Mouse (Mus musculus) adrenal gland, adult 18-20 months (tissue): Measurements from ENCODE around the gene Apc2. TPM values are rescaled to one million over a fixed set of nuclear protein-coding genes. Genes with fewer than 3 reads are reported as not detected.
"Not testable (repeated sequence)": the region's sequence is repeated elsewhere in the genome, so short reads cannot be mapped to it uniquely, and the experiment has no call there.

Source experiments
- DNase-seq, 2 experiments: peaks; one replicate each; pipeline ENCODE4 v3.0.0; 2021 to 2022; ENCODE audit warnings: low spot score in 2 of 2
- long read RNA-seq, 2 experiments: library from polyadenylated mRNA; stranded (forward); transcript quantifications; one replicate each; pipeline ENCODE4 v2.0.0; 2021
- total RNA-seq, 2 experiments: library from RNA; stranded (reverse); gene quantifications; 1 replicate in 1 of 2; 2 replicates in 1 of 2; pipeline ENCODE4 v1.2.3; 2021

Apc2 gene
- total RNA-seq = 1 to 10 TPM; 1.8 to 2.0 TPM
- long read RNA-seq, experiment 1 = 0 reads
- long read RNA-seq, experiment 2, partial matches to known transcripts = 0 of 1 reads
- long read RNA-seq, experiment 2, other reads (novel, unspliced or antisense) = 1 of 1 reads

DNA sequence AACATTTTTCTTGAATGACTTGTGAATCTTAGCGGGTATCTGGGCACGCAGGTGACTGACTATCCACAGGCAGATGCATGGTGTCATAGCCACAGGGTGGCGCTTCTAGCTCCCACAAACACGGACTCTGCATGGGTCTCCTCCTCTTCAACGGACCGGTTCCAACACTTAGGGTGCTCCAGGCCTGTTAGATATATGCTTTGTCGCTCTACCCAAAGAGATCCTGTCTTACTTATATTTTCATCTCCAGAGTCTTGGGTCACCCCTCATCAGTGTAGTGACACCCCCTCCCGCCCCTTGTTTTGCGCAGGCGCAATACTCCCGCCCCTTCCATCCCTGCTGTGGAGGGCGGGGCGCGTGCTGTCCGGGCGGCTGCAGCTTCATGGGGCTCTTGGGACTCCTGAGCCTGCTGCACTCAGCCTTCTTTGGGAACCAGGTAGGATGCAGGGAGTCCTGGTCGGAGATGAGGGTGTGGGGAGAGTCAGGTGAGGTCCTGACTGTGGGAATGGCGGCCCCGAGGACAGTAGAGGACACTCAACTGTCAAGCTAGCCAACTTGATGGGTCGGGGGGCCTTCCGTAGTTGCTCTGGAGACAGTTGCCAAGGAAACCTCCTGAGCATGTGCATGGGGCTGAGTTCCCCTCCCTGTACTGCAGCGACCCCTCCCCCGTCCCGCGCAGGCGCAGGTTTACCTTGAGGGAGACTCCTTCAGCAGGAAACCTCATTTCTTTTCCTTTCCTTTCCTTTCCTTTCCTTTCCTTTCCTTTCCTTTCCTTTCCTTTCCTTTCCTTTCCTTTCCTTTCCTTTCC, at the start of gene Apc2:
Gene Apc2, plus strand, starts transcription at position 360 of the 808 bp plus-strand sequence.
- peak; percentile 62 to 63 for DNase-seq

DNA sequence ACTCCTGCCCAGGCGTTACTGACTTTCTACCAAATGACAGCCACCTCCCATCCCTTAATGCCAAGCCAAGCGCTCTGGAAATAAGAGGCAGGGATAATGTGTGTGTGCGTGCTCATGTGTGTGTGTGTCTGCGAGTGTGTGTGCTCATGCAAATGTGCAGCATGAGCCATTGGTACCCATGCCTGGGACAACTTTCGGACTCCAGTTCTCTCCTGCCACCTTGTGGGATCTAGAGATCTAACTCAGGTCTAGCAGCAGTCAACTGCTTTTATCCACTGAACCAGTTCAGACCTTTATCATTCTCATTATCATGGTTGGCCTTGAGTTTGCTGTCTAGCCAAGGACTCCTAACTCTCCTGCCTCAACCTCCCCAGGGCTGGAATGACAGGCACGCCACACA, 47.9 kb upstream of the Apc2 start:
- DNase-seq = no peak

DNA sequence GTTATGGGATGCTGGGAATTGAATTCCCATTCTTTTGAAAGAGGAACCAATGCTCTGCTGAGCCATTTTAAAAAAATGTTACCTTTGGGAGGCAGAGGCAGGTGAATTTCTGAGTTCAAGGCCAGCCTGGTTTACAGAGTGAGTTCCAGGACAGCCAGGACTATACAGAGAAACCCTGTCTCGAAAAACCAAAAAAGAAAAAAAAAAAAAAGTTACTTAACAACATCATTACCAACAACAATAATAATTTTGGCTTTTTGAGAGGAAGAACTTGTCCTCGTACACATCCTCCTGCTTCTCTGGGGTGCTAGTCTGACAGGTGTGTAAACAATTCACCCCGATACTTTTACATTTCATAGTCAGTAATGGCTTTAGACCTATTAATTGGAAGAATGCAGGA, 47.3 kb upstream of the Apc2 start:
- DNase-seq = not testable (repeated sequence)

DNA sequence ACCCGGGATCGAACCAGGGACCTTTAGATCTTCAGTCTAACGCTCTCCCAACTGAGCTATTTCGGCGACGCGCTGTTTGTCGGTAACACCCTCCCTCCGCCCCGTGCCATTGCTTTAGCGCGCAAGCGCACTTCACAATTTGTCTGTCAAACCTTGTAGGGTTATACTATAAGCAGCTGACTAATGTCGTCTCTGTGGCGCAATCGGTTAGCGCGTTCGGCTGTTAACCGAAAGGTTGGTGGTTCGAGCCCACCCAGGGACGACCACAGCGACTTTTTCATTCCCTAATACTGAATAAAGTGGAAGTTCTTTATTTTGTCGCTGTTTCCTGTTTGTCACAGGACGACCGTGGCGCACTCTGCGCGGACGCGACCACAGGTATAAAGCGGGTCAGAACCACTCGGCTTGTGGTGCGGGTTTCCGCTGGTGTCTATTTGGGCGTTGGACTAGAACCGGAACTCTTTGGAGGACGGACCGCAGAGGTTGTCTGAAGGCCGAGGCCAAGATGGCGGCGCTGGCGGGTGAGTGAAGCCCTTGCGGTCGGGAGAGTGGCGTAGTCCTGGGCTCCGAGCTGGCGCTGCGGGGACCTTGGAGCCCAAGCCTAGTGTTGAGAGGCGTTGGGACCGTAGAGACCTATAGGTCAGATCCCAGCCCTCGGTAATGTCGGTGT, 46.7 kb upstream of the Apc2 start, which contains the start of gene Ndufs7:
Gene Ndufs7, plus strand, starts transcription at position 151 of the 670 bp plus-strand sequence.
- peak; percentile 94 to 97 for DNase-seq

DNA sequence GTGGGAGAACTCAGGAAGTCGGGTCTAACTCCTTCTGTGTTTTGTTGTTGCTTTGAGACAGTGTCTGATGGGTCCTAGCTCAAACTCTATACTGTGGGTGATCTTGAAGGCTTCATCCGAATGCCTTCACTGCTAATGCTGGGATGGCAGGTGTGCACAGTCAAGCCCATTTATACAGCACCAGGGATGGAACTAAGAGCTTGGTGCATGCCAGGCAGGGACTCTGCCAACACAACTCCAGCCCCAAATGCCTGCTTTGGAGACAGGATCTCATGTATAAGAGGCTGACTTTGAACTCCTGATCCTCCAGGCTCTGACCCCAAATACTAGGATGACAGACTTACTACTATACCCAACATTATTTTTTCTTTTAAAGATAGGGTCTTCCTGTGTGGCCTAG, 45.7 kb upstream of the Apc2 start:
- DNase-seq = no peak

DNA sequence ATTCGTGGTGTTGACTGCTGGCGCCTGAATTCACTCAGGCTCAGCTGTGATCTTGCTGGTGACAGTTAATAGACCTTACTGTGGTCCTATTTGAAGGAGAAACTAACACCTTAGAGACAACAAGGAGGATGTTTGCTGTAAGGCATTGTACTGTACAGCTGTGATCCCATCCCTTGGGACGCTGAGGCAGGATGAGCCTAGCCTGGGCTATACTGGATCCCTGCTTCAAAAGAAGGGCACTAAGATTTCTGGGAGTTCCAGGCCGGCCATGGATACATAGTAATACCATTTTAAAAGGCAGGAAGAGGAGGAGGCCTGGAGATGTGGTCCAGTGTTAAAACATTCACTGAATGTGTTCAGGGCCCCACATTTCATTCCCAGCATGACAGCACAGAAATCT, 45.2 kb upstream of the Apc2 start:
- DNase-seq = no peak

DNA sequence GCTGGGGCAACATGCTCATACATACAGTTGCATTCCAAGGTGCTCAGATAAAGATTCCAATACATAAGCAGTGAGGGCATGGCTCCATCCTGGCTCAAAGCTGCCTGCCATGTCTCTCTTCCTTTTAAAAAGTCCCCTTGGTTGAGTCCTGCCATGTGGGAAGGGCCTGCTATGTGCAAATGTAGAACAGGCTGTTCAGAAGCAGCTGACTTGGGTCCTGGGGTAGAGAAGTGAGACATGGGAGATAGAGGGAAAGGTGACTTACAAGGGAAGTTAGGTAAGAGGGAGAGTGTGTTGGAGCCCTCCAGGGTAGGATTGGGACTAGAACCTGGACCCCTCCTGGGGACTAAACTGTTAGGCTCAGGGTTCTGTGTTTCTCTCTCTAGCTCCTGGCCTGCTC, 43.8 kb upstream of the Apc2 start:
- DNase-seq = no peak

DNA sequence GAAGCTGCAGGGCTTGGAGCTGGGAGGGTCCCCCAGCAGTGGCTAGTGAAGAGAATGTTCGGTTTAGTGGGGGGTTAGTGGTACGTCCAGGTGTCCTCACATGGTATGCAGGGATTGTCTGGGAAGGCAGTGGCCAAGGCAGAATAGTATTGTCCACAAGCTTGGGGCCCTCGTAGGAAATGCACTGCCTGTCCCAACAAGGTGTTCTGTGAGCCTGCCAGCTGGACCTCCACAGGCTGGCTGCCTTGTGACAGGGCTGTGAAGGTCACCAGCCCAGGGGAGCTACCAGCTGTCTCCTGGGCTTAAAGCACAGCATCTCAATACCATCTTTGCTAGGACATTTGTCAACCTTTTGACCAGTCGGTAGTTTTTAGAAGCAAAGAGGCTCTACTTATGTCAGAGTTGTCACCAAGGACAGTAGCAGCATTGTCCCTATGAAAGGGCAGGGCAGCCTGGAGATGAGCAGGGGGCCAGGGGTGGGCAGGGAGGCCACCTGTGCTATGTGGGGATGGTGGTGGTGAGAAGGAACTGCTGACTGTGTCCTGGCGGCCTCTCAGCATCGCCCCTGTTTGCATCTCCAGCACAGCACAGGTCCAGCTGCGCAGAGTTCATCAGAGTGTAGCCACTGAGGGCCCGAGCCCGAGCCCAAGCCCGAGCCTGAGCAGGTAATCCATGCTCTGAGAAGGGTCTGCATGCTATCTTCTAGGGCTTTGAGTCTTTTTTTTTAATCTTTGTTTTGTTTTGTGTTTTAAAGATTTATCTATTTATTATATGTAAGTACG, 43.1 kb upstream of the Apc2 start:
- no peak for DNase-seq

DNA sequence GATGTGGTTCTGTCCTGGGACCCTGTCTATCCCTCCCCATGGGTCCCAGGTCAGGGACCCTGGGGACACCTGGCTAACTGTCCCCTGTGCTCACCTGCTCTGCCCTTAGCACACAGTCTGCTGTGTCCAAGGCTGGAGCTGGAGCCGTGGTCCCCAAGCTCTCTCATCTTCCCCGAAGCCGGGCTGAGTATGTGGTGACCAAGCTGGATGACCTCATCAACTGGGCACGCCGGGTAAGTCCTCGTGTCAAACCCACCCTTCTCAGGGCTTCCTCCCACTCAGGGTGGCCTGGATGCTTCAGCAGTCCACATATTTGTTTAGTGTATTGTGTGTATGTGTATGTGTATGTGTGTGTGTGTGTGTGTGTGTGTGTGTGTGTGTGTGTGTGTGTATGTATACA, 42.2 kb upstream of the Apc2 start:
- no peak for DNase-seq

DNA sequence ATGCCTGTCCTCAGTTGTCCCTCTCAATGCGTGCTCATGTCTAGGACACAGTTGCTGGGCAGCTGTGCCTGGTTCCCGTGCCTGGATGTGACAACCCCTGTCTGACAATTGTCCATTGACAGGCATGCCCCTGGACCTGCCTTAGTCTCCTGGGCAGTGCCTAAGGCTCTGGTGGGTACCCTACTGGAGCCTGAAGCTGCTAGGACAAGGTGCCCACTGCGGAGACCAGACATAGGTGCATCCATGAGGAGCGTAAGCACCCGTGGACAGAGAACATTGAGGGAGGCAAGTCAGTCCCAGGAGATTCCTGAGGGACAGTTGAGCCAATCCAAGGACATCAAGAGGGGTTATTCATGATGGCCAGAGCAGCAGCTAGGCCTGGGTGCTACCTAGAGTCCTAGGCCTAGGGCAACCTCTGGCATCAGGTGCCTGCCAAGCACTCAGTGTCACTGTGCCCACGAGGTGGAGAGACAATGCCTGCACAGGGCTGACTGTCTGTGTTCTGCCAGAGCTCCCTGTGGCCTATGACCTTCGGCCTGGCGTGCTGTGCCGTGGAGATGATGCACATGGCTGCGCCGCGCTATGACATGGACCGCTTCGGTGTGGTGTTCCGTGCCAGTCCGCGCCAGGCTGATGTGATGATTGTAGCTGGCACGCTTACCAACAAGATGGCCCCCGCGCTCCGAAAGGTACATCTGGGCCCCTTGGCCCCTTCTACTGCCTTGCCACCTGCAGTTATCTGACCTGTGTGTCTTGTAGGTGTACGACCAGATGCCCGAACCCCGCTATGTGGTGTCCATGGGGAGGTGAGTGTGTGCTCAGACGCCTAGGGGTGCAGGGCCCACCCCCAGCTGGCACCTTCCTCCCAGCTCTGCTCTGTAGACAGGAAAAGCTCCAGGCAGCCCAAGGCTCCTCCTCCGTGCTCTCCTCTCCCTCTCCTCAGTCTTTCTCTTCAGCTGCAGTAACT, 41.2 kb upstream of the Apc2 start:
- no peak for DNase-seq

DNA sequence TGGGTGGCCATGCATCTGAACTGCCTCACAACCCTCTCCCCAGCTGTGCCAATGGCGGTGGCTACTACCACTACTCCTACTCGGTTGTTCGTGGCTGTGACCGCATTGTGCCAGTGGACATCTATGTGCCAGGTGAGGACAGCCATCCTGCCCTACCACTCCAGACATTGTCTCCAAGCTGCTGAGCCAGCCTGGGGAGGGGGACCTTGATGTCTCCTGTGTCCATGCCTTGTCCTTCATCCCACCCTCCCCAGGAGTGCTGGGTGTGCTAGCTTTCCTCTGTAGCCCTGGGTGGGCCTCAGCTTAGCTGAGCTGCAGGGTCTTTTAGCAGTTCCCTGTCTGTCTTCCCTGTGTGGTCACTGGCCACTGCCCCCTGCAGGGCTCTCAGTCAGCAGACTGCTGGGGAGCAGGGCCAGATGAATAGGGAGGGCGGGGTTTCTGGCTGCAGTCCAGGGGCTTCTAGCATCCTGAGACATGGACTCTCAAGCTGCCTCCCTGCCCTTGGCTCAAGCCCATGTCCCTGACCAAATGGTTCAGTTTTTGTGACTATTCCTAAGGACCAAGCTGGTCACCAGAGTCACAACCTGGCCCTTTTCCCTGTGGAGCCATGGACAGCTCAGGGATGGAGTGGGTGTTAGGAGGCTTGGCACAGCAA, 39.8 kb upstream of the Apc2 start:
- peak in 1 of 2 experiments; percentile 44 for DNase-seq

DNA sequence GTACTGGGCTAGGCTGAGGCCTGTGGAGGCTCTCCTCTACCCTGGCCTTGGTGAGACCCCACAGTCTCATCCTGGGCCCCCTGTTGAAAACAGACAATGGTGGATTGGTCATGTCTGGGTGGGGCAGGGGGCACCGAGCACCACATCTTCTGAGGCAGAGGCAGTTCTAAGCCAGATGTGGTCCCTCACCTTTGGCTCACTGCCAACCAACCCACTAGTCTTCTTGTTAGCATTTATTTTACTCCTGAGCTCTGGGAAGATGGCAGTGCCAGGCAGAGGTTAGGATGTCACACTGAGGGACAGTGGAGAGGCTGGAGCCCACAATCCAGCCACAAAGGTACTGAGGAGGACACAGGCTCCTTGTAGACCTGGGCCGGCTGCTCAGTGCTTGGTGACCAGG, 37.8 kb upstream of the Apc2 start:
- DNase-seq = no peak

DNA sequence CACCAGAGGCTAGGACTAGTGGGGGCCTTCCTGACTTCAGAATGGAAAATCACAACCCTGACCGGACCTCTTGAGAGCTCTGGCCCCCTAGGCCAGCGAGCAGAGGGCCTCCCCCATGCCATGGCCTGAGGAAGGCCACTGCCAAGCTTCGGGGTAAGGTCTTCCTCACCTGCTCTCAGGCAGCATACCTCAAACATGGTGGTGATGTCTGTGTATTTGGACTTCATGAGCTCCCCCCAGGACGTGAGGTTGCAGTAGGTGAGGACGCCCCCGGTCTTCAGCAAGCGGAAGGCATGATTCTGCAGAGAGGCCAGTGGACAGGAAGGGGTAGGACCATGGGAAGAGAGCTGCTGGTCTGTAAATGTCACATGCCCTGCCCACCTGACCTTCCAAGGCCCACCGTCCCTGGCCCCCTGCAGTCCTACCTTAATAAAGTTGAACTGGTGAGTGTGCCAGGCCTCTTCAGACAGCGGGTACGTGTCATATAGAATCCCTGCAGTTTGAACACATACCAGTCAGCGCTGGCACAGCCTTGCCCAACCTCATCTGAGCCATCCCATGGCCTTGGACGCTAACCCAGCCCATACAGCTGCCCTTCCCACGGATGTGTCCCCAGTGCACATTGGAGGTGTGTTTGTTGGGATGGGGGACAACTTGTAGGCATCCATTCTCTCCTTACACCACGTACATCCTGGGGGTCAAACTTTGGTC, 36.9 kb upstream of the Apc2 start:
- peak in 1 of 2 experiments; percentile 48 for DNase-seq

DNA sequence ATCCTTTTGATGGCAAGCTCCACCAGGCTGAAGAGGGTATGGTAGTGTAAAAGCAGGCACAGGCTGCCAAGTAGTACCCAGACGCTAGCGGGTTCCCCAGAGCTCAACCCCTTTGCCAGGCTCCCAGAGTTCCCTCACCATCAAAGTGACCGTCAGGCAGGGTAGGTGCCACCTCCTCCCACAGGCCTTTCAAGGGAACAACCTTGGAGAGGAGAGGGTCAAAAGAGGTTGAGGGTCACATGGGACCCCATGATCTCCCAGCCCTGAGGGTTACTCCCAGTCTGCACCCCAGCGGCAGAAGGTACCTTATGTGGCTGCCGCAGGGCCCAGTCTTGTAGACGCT, 36.3 kb upstream of the Apc2 start:
- DNase-seq = no peak

DNA sequence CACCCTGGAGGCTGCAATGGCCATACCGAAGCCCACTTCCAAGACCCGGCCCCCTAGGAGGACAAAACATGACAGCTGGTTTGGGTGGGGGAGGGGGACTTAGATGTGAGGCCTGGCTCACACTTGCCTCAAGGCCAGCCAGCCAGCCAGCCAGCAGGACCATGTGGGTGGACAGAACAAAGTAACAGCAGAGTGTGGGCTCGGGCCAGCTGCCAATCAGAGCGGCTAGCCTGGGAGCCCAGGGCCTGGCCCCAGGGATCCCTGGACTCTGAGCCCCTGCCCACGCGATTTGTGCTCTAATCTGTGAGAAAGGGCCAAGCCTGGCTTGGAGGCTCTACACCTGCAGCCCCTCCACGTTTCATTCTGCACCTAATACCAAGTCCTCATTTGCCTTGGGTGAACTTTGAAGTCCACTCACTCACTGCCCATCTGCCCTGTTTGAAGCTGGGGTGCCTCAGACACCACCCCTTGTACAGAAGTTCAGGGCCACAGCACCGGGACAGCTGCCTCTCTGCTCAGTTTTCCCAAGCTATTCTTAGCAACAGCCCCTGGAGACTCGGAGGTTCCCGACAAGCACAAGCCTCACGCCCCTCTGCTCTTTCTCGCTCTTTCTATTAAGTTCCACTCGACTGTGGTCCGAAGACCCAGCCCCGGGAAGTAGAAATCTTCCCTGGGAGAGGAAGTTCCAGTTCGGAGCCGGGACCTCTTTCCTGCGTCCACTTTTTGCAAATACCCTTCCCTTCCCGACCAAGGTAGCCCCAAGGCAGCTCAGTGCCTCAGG, 35.7 kb upstream of the Apc2 start:
- peak; percentile 62 to 67 for DNase-seq

DNA sequence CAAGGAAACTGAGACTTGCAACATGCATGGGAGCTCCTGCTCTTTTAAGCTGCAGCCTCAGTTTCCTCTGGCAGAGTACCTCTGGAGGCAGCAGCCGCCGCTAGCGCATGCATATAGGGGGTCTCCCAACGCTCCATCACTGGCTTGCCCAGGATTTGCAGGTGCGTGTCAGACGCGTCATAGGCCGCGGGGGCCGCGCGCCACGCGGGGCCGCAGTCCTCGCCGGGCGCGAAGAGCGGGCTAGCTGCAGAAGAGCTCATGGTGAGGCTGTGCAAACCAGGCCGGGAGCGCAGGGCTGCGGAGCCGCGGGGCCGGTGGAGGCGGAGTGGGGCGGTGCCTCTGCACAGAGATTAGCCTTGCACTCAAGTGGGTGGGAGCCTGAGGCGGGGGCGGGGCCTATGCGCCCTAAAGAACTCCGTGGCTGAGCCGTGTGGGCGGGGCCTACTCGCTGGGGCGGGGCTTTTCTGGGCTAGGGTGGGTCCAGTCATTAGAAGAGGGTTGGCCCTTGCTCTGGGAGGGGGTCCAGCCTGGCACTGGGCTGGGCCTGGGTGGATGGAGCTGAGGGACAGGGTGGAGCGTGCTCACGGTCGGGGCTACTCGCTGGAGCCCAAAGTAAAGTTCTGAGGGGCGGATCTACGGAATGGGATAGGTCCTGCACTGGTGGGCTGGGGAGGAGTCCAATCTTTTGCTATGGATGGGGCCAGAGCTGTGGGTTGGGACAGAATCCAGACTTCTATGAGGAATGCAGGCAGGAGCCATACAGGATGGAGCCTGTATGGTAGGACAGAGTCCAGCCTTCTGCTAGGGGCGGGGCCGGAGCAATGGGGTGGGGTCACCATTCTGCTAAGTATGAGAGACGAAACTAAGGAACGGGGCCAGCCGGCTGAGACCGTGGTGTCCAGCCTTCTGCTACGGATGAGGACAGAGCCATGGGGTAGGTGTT, 34.9 kb upstream of the Apc2 start, which contains the start of the genes Gamt and Dazap1:
Gene Gamt, minus strand, starts transcription at position 371 of the 943 bp plus-strand sequence.
Gene Dazap1, plus strand, starts transcription at position 845 of the 943 bp plus-strand sequence.
- DNase-seq = peak; percentile 97

DNA sequence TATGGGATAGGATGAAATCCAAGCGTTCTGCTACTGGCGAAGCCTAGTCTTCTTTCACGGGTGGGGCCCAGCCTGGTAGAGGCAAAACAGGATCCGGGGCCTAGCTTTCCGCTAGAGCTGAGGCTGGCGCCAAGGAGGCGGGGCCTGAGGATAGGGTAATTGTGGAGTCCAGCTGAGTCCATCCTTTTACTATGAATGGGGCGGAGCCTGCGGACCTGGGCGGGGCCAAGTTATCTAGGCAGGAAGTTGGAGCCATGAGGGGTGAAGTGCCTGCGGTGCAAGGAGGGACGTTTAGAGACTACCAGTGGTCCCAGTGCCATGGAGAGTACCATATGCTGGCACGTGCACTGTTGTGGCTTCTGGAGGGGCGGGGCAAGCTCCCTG, 34.2 kb upstream of the Apc2 start:
- DNase-seq = peak; percentile 94
